Mouse (Mus musculus): ENCODE data around the gene Kcnj9. TPM values are rescaled to one million over a fixed set of nuclear protein-coding genes. Genes with fewer than 3 reads are reported as not detected.

Kcnj9 gene
- polyA plus RNA-seq, 1 experiment from 2014 or later, result 0.04 TPM

- no peak overlapping the region for H3K27ac ChIP-seq (ENCODE audit: low read depth)
- no peak overlapping the region for H3K9ac ChIP-seq
These were observed 29.6 kb downstream of the Kcnj9 start for GRCm38 (mm10) chr1:172299528-172299927.

GRCm38 (mm10) chr1:172297611-172298537 lies 31.2 kb downstream of the Kcnj9 start, which contains the start of gene Atp1a2:
Atp1a2 (minus strand) TSS chr1:172298064.
- peak within 1 kb of the TSS; percentile 61; the same call in 1 of the 2 replicates for H3K27ac ChIP-seq (ENCODE audit: low read depth)
- 4% methylated on average over 16 of the region's 16 CpGs for WGBS

More at GRCm38 (mm10) chr1:172299528-172299927, 29.6 kb downstream of the Kcnj9 start:
- WGBS, result 54% methylated on average over 7 of the region's 7 CpGs
- Histone ChIP-seq H3K36me3 (ENCODE audit: insufficient read depth) (no peaks in the 10 kb centered on the region), H3K4me3 (ENCODE audit: low read depth, low read length) (no peak overlapping the region), H3K4me2 (no peak overlapping the region), H3K4me1 (ENCODE audit: insufficient read depth) (peaks cover 15% of the 10 kb centered on the region), H3K27me3 (ENCODE audit: insufficient read depth, low read length) (no peaks in the 10 kb centered on the region), H3K9me3 (ENCODE audit: low read depth, low read length) (no peaks in the 10 kb centered on the region)
- TF ChIP-seq CTCF (IDR thresholded peaks at IDR 0.05; ENCODE audit: low read depth), result no peak
- ATAC-seq (ENCODE audit: insufficient read depth), result no peak
- DNase-seq, result no peak

GRCm38 (mm10) chr1:172296816-172297510 lies 32.2 kb downstream of the Kcnj9 start:
- Histone ChIP-seq H3K36me3 (ENCODE audit: insufficient read depth) (no peaks in the 10 kb centered on the region), H3K4me3 (ENCODE audit: low read depth, low read length) (peak overlapping the region; percentile 31), H3K9ac (peak overlapping the region; percentile 38; the same call in 1 of the 2 replicates), H3K4me2 (peak overlapping the region; percentile 52), H3K4me1 (ENCODE audit: insufficient read depth) (peaks cover 15% of the 10 kb centered on the region), H3K27ac (ENCODE audit: low read depth) (peak overlapping the region; percentile 61; the same call in 1 of the 2 replicates), H3K9me3 (ENCODE audit: low read depth, low read length) (no peaks in the 10 kb centered on the region), H3K27me3 (ENCODE audit: insufficient read depth, low read length) (no peaks in the 10 kb centered on the region)
- ATAC-seq (ENCODE audit: insufficient read depth) (peak; percentile 15; the same call in 1 of the 2 replicates), DNase-seq (peak; percentile 35)
- WGBS, result 72% methylated on average over 6 of the region's 6 CpGs
- no peak for TF ChIP-seq CTCF (IDR thresholded peaks at IDR 0.05; ENCODE audit: low read depth)

More at GRCm38 (mm10) chr1:172297611-172298537, 31.2 kb downstream of the Kcnj9 start, which contains the start of gene Atp1a2:
- Histone ChIP-seq H3K9me3 (ENCODE audit: low read depth, low read length) (no peaks in the 10 kb centered on the region), H3K9ac (peak within 1 kb of the TSS; percentile 38), H3K4me1 (ENCODE audit: insufficient read depth) (peaks cover 15% of the 10 kb centered on the region), H3K4me3 (ENCODE audit: low read depth, low read length) (peak within 1 kb of the TSS; percentile 31), H3K27me3 (ENCODE audit: insufficient read depth, low read length) (no peaks in the 10 kb centered on the region), H3K36me3 (ENCODE audit: insufficient read depth) (no peaks in the 10 kb centered on the region), H3K4me2 (peak within 1 kb of the TSS; percentile 52)
- no peak for TF ChIP-seq CTCF (IDR thresholded peaks at IDR 0.05; ENCODE audit: low read depth)
- ATAC-seq (ENCODE audit: insufficient read depth) (peak; percentile 79), DNase-seq (peak; percentile 83)

DNA sequence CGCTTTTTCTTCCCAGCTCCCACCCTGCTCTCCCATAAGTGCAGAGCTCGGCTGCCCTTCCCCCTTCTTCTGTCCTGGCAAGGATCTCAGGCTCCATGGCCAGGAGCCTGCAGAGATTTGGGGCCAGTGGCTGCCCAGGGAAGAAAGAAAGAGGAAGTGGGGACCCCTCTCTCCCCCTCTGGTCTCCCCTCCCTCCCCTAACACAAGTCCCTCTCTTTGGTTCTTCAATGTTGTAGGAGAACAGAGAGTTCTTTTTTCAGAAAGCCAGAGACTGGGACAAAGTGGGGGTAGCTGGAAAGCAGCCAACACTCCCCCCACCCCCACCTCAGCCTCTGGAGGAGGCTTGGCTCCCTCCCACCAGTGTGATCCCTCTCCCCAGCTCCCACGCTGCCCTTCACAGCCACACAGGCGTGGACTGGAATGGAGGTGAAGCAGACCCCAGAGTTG lies 33.3 kb downstream of the Kcnj9 start:
- peak; percentile 37; the same call in 1 of the 2 replicates for ATAC-seq (ENCODE audit: insufficient read depth)
- Histone ChIP-seq H3K4me3 (ENCODE audit: low read depth, low read length) (no peak overlapping the region), H3K27ac (ENCODE audit: low read depth) (peak overlapping the region; percentile 19; the same call in 1 of the 2 replicates), H3K27me3 (ENCODE audit: insufficient read depth, low read length) (no peaks in the 10 kb centered on the region), H3K9ac (no peak overlapping the region), H3K4me2 (peak overlapping the region; percentile 52), H3K9me3 (ENCODE audit: low read depth, low read length) (no peaks in the 10 kb centered on the region), H3K36me3 (ENCODE audit: insufficient read depth) (no peaks in the 10 kb centered on the region), H3K4me1 (ENCODE audit: insufficient read depth) (peaks cover 15% of the 10 kb centered on the region)
- 26% methylated on average over 4 of the region's 4 CpGs for WGBS
- TF ChIP-seq CTCF (IDR thresholded peaks at IDR 0.05; ENCODE audit: low read depth), result no peak
- DNase-seq, result peak; percentile 73

- H3K9me3 ChIP-seq (ENCODE audit: low read depth, low read length), result no peaks in the 10 kb centered on the region
- DNase-seq (no peak), ATAC-seq (ENCODE audit: insufficient read depth) (no peak)
- H3K36me3 ChIP-seq (ENCODE audit: insufficient read depth), result no peaks in the 10 kb centered on the region
- TF ChIP-seq CTCF (IDR thresholded peaks at IDR 0.05; ENCODE audit: low read depth), result no peak
- no peak overlapping the region for H3K27ac ChIP-seq (ENCODE audit: low read depth)
- WGBS, result 87% methylated on average over 11 of the region's 11 CpGs
- H3K4me1 ChIP-seq (ENCODE audit: insufficient read depth), result peaks cover 15% of the 10 kb centered on the region
- H3K27me3 ChIP-seq (ENCODE audit: insufficient read depth, low read length), result no peaks in the 10 kb centered on the region
- H3K9ac ChIP-seq, result no peak overlapping the region
- H3K4me2 ChIP-seq, result no peak overlapping the region
- H3K4me3 ChIP-seq (ENCODE audit: low read depth, low read length), result no peak overlapping the region
These were observed 35.7 kb downstream of the Kcnj9 start for GRCm38 (mm10) chr1:172293449-172293848.

- Histone ChIP-seq H3K9ac (no peak overlapping the region), H3K9me3 (ENCODE audit: low read depth, low read length) (no peaks in the 10 kb centered on the region), H3K4me1 (ENCODE audit: insufficient read depth) (peaks cover 15% of the 10 kb centered on the region), H3K4me3 (ENCODE audit: low read depth, low read length) (no peak overlapping the region), H3K4me2 (no peak overlapping the region), H3K36me3 (ENCODE audit: insufficient read depth) (no peaks in the 10 kb centered on the region), H3K27me3 (ENCODE audit: insufficient read depth, low read length) (no peaks in the 10 kb centered on the region), H3K27ac (ENCODE audit: low read depth) (no peak overlapping the region)
- no peak for TF ChIP-seq CTCF (IDR thresholded peaks at IDR 0.05; ENCODE audit: low read depth)
- DNase-seq, result no peak
- ATAC-seq (ENCODE audit: insufficient read depth), result no peak
- WGBS, result 81% methylated on average over 2 of the region's 2 CpGs
These were observed 36.2 kb downstream of the Kcnj9 start for GRCm38 (mm10) chr1:172292880-172293279.
